Mouse (Mus musculus) kidney, adult 8-10 months (tissue): ENCODE results near the gene F830045P16Rik.
"Not testable (repeated sequence)": the region's sequence is repeated elsewhere in the genome, so short reads cannot be mapped to it uniquely, and the experiment has no call there.

Source experiments
- DNase-seq, 2 experiments: peaks; one replicate each; pipeline ENCODE4 v3.0.0; 2022

F830045P16Rik gene

DNA sequence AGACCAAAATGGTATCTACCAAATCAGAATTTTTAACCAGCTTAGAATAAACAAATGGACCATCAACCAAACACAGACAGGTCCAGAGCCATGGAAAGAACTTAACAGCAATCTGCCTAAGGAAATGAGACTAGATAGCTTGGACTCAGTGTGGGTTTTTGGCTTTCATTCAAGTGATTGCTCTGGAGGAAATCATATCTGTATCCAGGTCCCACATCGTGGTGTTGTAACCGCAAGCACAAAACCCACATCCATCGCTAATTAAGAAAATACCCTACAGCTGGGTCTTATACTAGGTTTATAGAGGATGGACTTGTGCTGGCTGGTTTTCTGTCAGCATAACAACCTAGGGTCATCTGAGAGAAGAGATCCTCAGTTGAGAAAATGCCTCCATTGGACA, 53.3 kb downstream of the F830045P16Rik start:
- DNase-seq, result no peak

DNA sequence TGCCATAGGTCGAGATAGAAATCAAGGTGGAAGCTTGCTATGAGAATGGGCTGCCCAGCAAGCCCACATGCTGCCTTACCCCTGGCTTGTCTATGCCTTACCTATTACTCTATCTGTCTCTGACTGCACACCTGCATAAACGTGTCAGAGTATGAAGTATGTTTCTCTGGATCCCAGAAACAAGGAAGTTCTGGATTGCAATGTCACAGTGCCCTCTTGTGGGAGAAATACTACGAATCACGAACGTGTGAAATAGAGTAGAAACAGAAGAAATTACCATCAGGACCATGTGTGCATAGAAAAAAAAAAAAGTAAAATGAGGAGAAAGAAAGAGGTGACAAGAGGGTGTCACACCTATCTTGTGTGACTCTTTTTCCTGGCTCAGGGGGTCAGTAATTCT, 64.5 kb downstream of the F830045P16Rik start:
- DNase-seq, result peak in 1 of 2 experiments; percentile 13

- DNase-seq, result no peak
Measured at GRCm38 (mm10) chr2:129470839-129471238, 65.6 kb downstream of the F830045P16Rik start.

DNA sequence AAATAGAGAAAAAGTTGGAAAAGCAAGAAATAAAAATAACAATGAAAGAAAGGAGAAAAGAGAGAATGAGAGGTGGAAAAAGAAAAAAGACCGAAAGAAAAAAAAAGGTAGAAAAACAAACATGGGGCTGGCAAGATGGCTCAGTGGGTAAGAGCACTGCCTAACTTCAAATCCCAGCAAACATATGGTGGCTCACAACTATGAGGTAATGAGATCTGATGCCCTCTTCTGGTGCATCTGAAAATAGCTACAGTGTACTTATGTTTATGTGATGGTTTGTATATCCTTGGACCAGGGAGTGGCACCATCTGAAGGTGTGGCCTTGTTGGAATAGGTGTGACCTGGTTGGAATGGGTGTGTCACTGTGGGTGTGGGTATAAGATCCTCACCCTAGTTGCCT, 97.6 kb downstream of the F830045P16Rik start:
- DNase-seq, result not testable (repeated sequence)

DNA sequence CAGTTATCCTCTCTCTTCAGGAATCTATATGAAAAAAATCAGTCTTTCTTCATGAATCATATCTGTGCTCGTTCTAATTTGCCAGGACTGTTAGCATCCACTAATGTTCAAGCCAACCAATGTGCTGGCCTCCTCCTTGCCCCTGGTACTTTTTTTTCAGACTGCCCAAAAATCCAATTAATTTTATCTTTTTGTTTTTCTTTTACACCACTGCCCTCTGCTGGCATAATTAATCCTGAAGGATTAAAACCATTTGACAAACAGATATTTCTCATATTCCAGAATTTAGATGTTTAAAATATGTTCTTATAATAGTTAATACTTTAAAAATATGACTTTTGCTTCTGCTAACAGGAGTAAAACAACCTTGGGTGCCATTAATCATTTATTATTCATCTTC, 101.2 kb downstream of the F830045P16Rik start:
- DNase-seq, result no peak

DNA sequence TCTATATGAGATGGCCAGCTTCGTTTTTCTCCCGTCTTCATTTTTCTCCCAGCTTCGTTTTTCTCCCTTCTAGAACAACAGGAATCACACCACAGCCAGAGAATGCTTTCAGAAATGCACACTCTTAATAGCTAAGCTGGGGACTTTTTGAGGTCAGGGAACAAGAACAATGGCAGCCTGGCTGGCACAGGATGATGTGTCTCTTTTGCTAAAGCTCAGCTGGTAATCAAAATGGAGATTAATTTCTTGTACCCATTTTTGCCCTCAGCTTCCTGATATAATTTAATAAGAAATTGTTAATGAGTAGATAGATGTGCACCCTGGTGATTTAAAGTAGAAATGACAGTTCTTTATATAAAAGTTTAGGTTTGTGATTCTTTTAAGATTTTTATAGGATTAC, 112.7 kb downstream of the F830045P16Rik start:
- no peak for DNase-seq

GRCm38 (mm10) chr2:129420897-129421561, 115.4 kb downstream of the F830045P16Rik start:
- no peak for DNase-seq

DNA sequence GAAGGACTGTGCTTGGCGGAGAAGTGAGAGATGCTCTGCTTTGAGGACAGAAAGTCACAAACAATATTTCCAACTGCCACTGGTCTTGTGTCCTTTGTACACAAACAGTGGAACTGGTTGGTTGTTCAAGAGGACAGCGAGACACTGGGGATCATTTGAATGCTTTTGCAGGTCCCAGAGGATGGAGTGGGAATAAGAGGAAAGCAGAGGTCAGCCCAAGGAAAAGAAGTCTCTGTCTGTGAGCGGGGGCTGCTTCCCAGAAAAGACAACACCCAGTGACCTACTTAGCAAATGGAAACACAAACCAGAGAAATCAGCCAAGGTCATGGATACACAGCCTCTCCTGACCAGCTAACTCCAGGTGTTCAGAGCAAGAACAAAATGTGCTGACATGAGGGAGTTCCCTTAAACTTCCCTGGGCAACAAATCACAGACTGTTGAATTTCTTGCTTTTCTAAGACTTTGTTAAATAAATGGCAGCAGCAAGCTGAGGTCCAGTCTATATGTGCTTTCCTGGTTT, 117.0 kb downstream of the F830045P16Rik start:
- no peak for DNase-seq

GRCm38 (mm10) chr2:129414593-129414992, 121.8 kb downstream of the F830045P16Rik start:
- DNase-seq, result no peak

DNA sequence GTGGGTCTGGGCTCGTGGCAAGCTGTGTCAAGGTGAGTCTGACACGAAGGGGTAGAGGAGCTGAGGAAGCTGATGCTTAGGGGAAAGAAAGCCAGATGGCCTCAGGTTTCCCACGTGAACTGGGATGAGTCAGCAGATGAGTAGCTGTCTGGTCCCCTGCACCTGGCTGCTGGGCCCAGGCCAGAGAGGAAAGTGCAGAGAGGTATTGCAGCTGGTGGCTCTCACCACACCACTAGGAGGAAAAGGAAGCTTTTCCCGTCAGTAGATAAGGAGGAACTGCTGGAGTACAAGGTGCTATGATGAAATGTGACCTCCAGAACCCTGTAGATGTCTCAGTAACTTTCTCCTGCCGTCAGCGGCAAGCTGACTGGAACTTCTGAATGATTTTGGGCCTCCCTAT, 122.9 kb downstream of the F830045P16Rik start:
- no peak for DNase-seq

DNA sequence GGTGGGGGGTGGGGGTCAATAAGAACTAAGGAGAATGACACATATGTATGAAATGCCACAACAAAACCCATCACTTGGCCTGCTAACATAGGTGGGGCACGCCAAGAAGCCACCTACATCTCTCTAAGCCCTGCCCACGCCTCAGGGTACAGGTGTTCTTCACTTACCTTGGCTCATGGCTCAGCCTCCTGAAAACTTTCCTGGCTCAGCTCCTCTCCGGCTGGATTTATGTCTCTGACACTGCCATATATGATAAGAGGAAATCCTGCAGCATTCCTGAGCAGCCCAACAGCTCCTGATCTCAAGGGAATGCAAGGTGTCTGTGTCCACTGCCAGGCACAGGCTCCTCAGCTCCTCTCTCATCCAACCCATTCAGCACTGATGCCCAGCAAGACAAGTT, 124.8 kb downstream of the F830045P16Rik start:
- DNase-seq, result no peak

DNA sequence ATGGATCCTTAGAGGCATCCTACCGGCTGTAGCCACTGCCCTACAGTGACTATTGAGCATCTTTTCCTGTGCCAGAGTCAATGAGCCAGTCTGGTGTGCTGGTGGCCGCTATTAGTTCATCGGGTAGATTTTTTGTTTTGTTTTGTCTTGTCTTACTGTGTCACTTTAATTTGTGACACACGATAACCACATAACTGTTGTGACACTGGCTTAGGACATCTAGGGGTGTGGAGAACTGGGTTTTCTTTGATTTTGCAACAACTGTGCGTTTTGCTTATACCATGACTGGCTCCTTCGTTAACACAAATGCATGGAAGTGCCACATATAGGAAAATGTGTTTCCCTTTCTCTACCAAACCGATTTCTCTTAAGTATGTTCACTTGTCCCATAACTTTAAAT, 126.1 kb downstream of the F830045P16Rik start:
- DNase-seq, result no peak

- peak; percentile 28 to 63 for DNase-seq
Measured at GRCm38 (mm10) chr2:129408476-129408875, 127.9 kb downstream of the F830045P16Rik start.
